Mouse (Mus musculus): ENCODE measurements around the gene Csmd2. TPM values are rescaled to one million over a fixed set of nuclear protein-coding genes. Genes with fewer than 3 reads are reported as not detected.

Gene Csmd2
- total and polyA plus RNA-seq, 3 experiments = 0.11 TPM; not detected in 2

- Histone ChIP-seq H3K4me1 (ENCODE audit: insufficient read depth, low read depth, low read length) (no peaks in the 10 kb centered on the region), H3K36me3 (replicated peaks) (no peaks in the 10 kb centered on the region), H3K27me3 (ENCODE audit: insufficient read depth, low read length) (no peaks in the 10 kb centered on the region), H3K4me3 (ENCODE audit: low read depth, low read length) (no peak overlapping the region), H3K9me3 (replicated peaks) (peaks cover 79% of the 10 kb centered on the region)
- TF ChIP-seq CTCF (IDR thresholded peaks at IDR 0.05; ENCODE audit: low read depth, low read length) (no peak), POLR2AphosphoS5 (IDR thresholded peaks at IDR 0.05; ENCODE audit: insufficient replicate concordance, low read depth, low read length) (no peak), GATA2 (IDR thresholded peaks at IDR 0.05; ENCODE audit: borderline replicate concordance, low read depth, low read length) (no peak), TAL1 (conservative IDR thresholded peaks at IDR 0.05; ENCODE audit: low read depth, low read length) (no peak), GATA1 (IDR thresholded peaks at IDR 0.05; ENCODE audit: borderline replicate concordance, low read length) (no peak)
- no peak for DNase-seq (ENCODE audit: low spot score)
- ATAC-seq (ENCODE audit: extremely low read depth, insufficient number of reproducible peaks, low FRiP score, poor library complexity, severe bottlenecking) = no peak
Measured at GRCm38 (mm10) chr4:128067189-128067588, 79.5 kb downstream of the Csmd2 start.

DNA sequence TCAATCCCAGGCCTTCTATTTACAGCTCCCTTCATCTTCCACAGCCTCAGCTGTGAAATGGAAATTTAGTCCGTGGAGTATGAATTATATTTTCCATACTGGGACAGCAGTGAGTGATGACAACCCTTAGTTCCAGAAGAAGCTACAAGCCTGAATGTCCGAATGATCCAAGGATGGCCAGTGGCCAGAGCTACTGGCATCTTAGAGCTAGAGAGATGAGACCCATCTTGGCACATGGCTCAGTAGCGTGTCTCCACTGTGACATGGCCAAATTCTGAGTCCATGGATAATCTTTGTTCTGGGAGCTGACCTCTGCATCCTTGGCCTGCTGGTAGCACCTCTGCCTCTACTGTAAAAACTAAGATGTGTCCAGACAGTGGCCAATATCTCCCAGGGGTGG is 96.8 kb downstream of the Csmd2 start:
- H3K9me3 ChIP-seq (replicated peaks) = peaks cover 74% of the 10 kb centered on the region

GRCm38 (mm10) chr4:128085096-128085495 is 97.4 kb downstream of the Csmd2 start:
- Histone ChIP-seq H3K36me3 (replicated peaks) (no peaks in the 10 kb centered on the region), H3K4me3 (ENCODE audit: low read depth, low read length) (no peak overlapping the region), H3K27me3 (ENCODE audit: insufficient read depth, low read length) (no peaks in the 10 kb centered on the region), H3K9me3 (replicated peaks) (peaks cover 69% of the 10 kb centered on the region), H3K4me1 (ENCODE audit: insufficient read depth, low read depth, low read length) (no peaks in the 10 kb centered on the region)
- no peak for DNase-seq (ENCODE audit: low spot score)
- no peak for ATAC-seq (ENCODE audit: extremely low read depth, insufficient number of reproducible peaks, low FRiP score, poor library complexity, severe bottlenecking)
- TF ChIP-seq POLR2AphosphoS5 (IDR thresholded peaks at IDR 0.05; ENCODE audit: insufficient replicate concordance, low read depth, low read length) (no peak), GATA2 (IDR thresholded peaks at IDR 0.05; ENCODE audit: borderline replicate concordance, low read depth, low read length) (no peak), CTCF (IDR thresholded peaks at IDR 0.05; ENCODE audit: low read depth, low read length) (no peak), TAL1 (conservative IDR thresholded peaks at IDR 0.05; ENCODE audit: low read depth, low read length) (no peak), GATA1 (IDR thresholded peaks at IDR 0.05; ENCODE audit: borderline replicate concordance, low read length) (no peak)

More for the DNA sequence above, 96.8 kb downstream of the Csmd2 start:
- ATAC-seq (ENCODE audit: extremely low read depth, insufficient number of reproducible peaks, low FRiP score, poor library complexity, severe bottlenecking) = no peak
- TF ChIP-seq GATA1 (IDR thresholded peaks at IDR 0.05; ENCODE audit: borderline replicate concordance, low read length) = no peak
- TF ChIP-seq POLR2AphosphoS5 (IDR thresholded peaks at IDR 0.05; ENCODE audit: insufficient replicate concordance, low read depth, low read length) = no peak
- no peak for TF ChIP-seq TAL1 (conservative IDR thresholded peaks at IDR 0.05; ENCODE audit: low read depth, low read length)
- no peak for TF ChIP-seq GATA2 (IDR thresholded peaks at IDR 0.05; ENCODE audit: borderline replicate concordance, low read depth, low read length)
- no peak for TF ChIP-seq CTCF (IDR thresholded peaks at IDR 0.05; ENCODE audit: low read depth, low read length)
- Histone ChIP-seq H3K27me3 (ENCODE audit: insufficient read depth, low read length) (no peaks in the 10 kb centered on the region), H3K36me3 (replicated peaks) (no peaks in the 10 kb centered on the region), H3K4me3 (ENCODE audit: low read depth, low read length) (no peak overlapping the region), H3K4me1 (ENCODE audit: insufficient read depth, low read depth, low read length) (no peaks in the 10 kb centered on the region)
- no peak for DNase-seq (ENCODE audit: low spot score)

GRCm38 (mm10) chr4:128087147-128087606 is 99.5 kb downstream of the Csmd2 start:
- H3K36me3 ChIP-seq (replicated peaks) = no peaks in the 10 kb centered on the region
- ATAC-seq (ENCODE audit: extremely low read depth, insufficient number of reproducible peaks, low FRiP score, poor library complexity, severe bottlenecking) = no peak
- H3K27me3 ChIP-seq (ENCODE audit: insufficient read depth, low read length) = no peaks in the 10 kb centered on the region
- no peaks in the 10 kb centered on the region for H3K4me1 ChIP-seq (ENCODE audit: insufficient read depth, low read depth, low read length)
- peaks cover 74% of the 10 kb centered on the region for H3K9me3 ChIP-seq (replicated peaks)
- TF ChIP-seq GATA2 (IDR thresholded peaks at IDR 0.05; ENCODE audit: borderline replicate concordance, low read depth, low read length) (no peak), POLR2AphosphoS5 (IDR thresholded peaks at IDR 0.05; ENCODE audit: insufficient replicate concordance, low read depth, low read length) (no peak), TAL1 (conservative IDR thresholded peaks at IDR 0.05; ENCODE audit: low read depth, low read length) (no peak), CTCF (IDR thresholded peaks at IDR 0.05; ENCODE audit: low read depth, low read length) (no peak), GATA1 (IDR thresholded peaks at IDR 0.05; ENCODE audit: borderline replicate concordance, low read length) (no peak)
- DNase-seq (ENCODE audit: low spot score) = no peak
- no peak overlapping the region for H3K4me3 ChIP-seq (ENCODE audit: low read depth, low read length)

GRCm38 (mm10) chr4:128087704-128088103 is 100.0 kb downstream of the Csmd2 start:
- Histone ChIP-seq H3K4me3 (ENCODE audit: low read depth, low read length) (no peak overlapping the region), H3K9me3 (replicated peaks) (peaks cover 73% of the 10 kb centered on the region), H3K36me3 (replicated peaks) (no peaks in the 10 kb centered on the region), H3K27me3 (ENCODE audit: insufficient read depth, low read length) (no peaks in the 10 kb centered on the region), H3K4me1 (ENCODE audit: insufficient read depth, low read depth, low read length) (no peaks in the 10 kb centered on the region)
- no peak for TF ChIP-seq CTCF (IDR thresholded peaks at IDR 0.05; ENCODE audit: low read depth, low read length)
- TF ChIP-seq GATA1 (IDR thresholded peaks at IDR 0.05; ENCODE audit: borderline replicate concordance, low read length) = no peak
- no peak for TF ChIP-seq GATA2 (IDR thresholded peaks at IDR 0.05; ENCODE audit: borderline replicate concordance, low read depth, low read length)
- TF ChIP-seq TAL1 (conservative IDR thresholded peaks at IDR 0.05; ENCODE audit: low read depth, low read length) = no peak
- TF ChIP-seq POLR2AphosphoS5 (IDR thresholded peaks at IDR 0.05; ENCODE audit: insufficient replicate concordance, low read depth, low read length) = no peak
- no peak for DNase-seq (ENCODE audit: low spot score)
- ATAC-seq (ENCODE audit: extremely low read depth, insufficient number of reproducible peaks, low FRiP score, poor library complexity, severe bottlenecking) = no peak

- DNase-seq (ENCODE audit: low spot score) (no peak), ATAC-seq (ENCODE audit: extremely low read depth, insufficient number of reproducible peaks, low FRiP score, poor library complexity, severe bottlenecking) (no peak)
- Histone ChIP-seq H3K36me3 (replicated peaks) (no peaks in the 10 kb centered on the region), H3K9me3 (replicated peaks) (peaks cover 73% of the 10 kb centered on the region), H3K4me3 (ENCODE audit: low read depth, low read length) (no peak overlapping the region), H3K27me3 (ENCODE audit: insufficient read depth, low read length) (no peaks in the 10 kb centered on the region), H3K4me1 (ENCODE audit: insufficient read depth, low read depth, low read length) (no peaks in the 10 kb centered on the region)
- TF ChIP-seq CTCF (IDR thresholded peaks at IDR 0.05; ENCODE audit: low read depth, low read length) = no peak
- TF ChIP-seq GATA1 (IDR thresholded peaks at IDR 0.05; ENCODE audit: borderline replicate concordance, low read length) = no peak
- no peak for TF ChIP-seq GATA2 (IDR thresholded peaks at IDR 0.05; ENCODE audit: borderline replicate concordance, low read depth, low read length)
- no peak for TF ChIP-seq TAL1 (conservative IDR thresholded peaks at IDR 0.05; ENCODE audit: low read depth, low read length)
- TF ChIP-seq POLR2AphosphoS5 (IDR thresholded peaks at IDR 0.05; ENCODE audit: insufficient replicate concordance, low read depth, low read length) = no peak
Measured at GRCm38 (mm10) chr4:128088264-128088663, 100.6 kb downstream of the Csmd2 start.
